Mouse (Mus musculus) monocyte, adult 2 months (primary cell): Measurements from ENCODE around the gene Dspp.

Experiments used
- DNase-seq, 2 experiments: peaks; one replicate each; pipeline ENCODE4 v3.0.0; 2022; ENCODE audit warnings: low spot score in 2 of 2, low read depth in 1 of 2

Dspp gene

DNA sequence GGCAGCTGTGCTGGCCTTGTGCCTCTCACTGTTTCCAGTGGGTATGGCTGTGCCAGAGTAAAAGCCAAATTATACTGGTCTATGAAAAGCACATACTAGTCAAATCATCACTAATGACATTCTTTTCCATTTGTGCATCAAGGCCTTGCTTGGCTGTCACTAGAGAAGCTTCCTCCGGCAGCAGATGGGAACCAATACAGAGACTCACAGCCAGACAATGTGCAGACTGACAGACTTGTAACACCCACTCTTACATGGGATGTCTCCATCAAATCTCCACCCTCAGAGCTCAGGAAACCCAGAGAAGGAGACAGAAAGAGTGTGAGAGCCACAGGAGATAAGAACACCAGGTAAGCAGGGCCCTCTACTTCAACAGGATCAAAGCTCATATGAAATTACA, 24.6 kb downstream of the Dspp start:
- no peak for DNase-seq

- DNase-seq, result no peak
Measured at GRCm38 (mm10) chr5:104201153-104201950, 30.8 kb downstream of the Dspp start.

- no peak for DNase-seq
Measured at GRCm38 (mm10) chr5:104202351-104202750, 31.8 kb downstream of the Dspp start, which contains the start of gene Dmp1. TSS of gene Dmp1 (plus strand) at chr5:104202613.

GRCm38 (mm10) chr5:104212531-104212930, 42.0 kb downstream of the Dspp start:
- DNase-seq, result no peak

- no peak for DNase-seq
Measured at GRCm38 (mm10) chr5:104218926-104219325, 48.4 kb downstream of the Dspp start.

DNA sequence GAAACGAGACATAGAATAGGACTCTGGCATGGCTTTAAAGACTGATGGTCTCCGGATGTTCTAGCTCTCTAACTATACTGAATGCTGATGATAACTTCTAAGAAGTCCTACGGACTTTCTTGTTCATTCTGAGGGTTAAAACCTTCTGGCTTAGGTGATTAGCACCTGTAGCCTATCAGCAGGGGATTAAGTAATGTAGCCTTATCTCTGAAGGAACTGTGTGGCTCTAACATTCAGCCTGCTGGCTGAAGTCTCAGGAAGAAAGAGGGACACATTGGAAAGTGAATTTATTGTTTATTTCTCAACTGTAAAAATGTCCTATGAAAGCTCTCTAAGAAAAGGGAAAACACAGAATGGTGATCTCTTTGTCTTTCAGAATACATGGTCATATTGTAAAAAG, 53.8 kb downstream of the Dspp start:
- DNase-seq, result no peak

DNA sequence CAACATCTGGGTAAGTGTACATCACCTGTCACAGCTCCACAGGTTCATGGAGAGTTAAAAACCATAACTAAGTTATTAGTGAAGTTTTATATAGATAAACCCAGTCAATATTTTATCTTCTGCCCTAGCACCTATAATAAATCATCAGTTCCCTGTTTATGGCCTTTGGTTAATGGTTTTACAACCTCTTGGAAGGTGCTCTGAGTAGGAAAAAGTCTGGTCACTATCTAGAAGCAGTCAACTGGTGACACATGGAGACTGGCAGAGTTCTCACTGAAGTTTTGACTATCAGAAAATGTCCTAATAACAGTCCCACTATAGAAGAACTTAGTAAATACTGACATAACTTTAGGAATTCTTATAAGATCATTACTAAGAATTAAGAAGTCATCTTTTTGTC, 54.2 kb downstream of the Dspp start:
- no peak for DNase-seq

DNA sequence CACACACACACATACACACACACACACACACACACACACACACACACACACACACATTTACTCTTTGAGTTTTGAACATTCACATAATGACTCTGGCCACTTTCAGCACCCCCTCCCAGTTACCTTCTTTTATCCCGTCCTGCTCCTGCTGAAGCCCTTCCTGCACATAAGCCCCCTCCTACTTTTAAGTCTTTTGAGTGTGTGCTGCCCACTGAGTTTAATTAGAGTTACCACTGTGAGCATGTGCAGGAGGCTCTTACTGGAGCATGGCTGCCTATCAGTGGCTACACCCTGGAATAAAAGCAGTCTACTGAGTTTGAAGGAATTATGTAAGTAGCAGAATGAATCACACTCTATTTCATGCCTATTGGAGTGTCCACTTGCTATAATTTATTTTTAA, 58.0 kb downstream of the Dspp start:
- DNase-seq, result no peak
